ENCODE assay signal across 8 mouse cellular contexts in the genomic region with DNA sequence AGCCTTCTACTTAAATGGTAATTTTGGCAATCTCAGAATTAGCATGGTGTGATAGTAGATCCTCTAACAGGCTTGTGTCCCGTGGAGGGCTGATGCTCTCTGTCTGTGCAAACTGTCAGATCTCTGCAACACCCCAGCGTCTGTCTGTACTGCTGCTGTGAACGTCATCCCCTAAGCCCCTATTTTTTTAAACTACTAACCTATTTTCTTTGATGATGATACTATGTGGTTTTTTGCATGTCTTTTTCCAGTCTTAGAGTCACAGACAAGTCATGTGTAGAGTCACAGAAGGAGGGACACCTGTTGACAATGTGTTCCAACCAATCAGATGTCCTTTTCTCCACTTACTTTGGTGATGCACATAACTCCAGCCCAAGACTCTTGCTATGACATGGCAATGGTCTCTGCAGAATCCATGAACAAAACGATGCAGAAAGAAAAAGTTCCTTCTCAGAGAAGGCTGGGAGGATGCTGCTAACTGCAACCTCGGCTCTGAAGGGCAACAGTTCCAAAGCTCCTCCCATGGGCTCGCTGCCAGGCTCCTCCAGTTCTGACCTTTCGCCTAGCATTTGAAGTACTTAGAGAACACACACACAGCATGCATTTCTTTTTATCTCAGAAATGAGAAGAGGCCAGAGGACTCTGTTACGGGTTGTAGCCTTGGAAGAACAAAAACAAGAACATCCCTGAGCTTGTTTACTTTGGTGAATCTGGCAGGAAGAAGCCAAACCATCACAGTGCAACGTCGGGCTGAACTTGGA. TPM values are rescaled to one million over a fixed set of nuclear protein-coding genes. Genes with fewer than 3 reads are reported as not detected.
DNase-seq lines count a peak whose midpoint lies in the region; ATAC-seq and TF ChIP-seq lines count a peak whose summit lies in the region.

No protein-coding gene starts in this region.

- H3K27me3 ChIP-seq in intestine, postnatal 0 days (replicated peaks; ENCODE audit: control insufficient read depth, insufficient read depth, low read length), result no peaks in the 10 kb centered on the region
- H3K27me3 ChIP-seq in forebrain, embryonic 13.5 days, result no peaks in the 10 kb centered on the region

- H3K4me2 ChIP-seq in intestine, postnatal 0 days (replicated peaks; ENCODE audit: low read depth), result 0 out of 2 replicates have a peak overlapping the region, but pooled peaks have one; percentile 7
- no peak overlapping the region for H3K4me2 ChIP-seq in forebrain, embryonic 13.5 days

- no peak overlapping the region for H3K9ac ChIP-seq in intestine, postnatal 0 days (ENCODE audit: low read depth, low read length)
- H3K9ac ChIP-seq in forebrain, embryonic 13.5 days, result no peak overlapping the region

- peak; percentile 48 for ATAC-seq in activated CD4-positive, CD25-positive, alpha-beta regulatory T cell, adult 4 months
- no peak for ATAC-seq in intestine, postnatal 0 days
- no peak for ATAC-seq in forebrain, embryonic 13.5 days

- no peaks in the 10 kb centered on the region for H3K9me3 ChIP-seq in intestine, postnatal 0 days (ENCODE audit: control insufficient read depth)
- no peaks in the 10 kb centered on the region for H3K9me3 ChIP-seq in forebrain, embryonic 13.5 days (replicated peaks)

- no peak overlapping the region for H3K4me3 ChIP-seq in intestine, postnatal 0 days (ENCODE audit: low read depth, low read length)
- H3K4me3 ChIP-seq in forebrain, embryonic 13.5 days, result no peak overlapping the region

- peak; percentile 58 for DNase-seq in gastrocnemius, postnatal 14 days
- peak; percentile 82 for DNase-seq in lung, postnatal 36 days
- no peak for DNase-seq in natural killer cell, adult 2 months (ENCODE audit: low spot score in 2 of 2)
- DNase-seq in right cerebral cortex, adult 2 months (ENCODE audit: low spot score in 2 of 2), result no peak
- DNase-seq in layer of hippocampus, postnatal 36 days, result no peak

- H3K4me1 ChIP-seq in intestine, postnatal 0 days (replicated peaks; ENCODE audit: control insufficient read depth, insufficient read depth, low read length), result 0 out of 2 replicates have a peak, but pooled peaks cover 6% of the 10 kb centered on the region
- H3K4me1 ChIP-seq in forebrain, embryonic 13.5 days, result peaks cover 9% of the 10 kb centered on the region

- intact Hi-C loops in gastrocnemius, postnatal 14 days (cut with DNase I; ENCODE audit: low total_unique reads), result no loop called here

- H3K27ac ChIP-seq in intestine, postnatal 0 days (ENCODE audit: low read depth, low read length), result 0 out of 2 replicates have a peak overlapping the region, but pooled peaks have one; percentile 11
- no peak overlapping the region for H3K27ac ChIP-seq in forebrain, embryonic 13.5 days

- TF ChIP-seq CTCF in intestine, postnatal 0 days (IDR thresholded peaks at IDR 0.05; ENCODE audit: low read depth), result no peak

- H3K36me3 ChIP-seq in intestine, postnatal 0 days (ENCODE audit: control insufficient read depth, insufficient read depth), result no peaks in the 10 kb centered on the region; the same call in 1 of the 2 replicates
- H3K36me3 ChIP-seq in forebrain, embryonic 13.5 days (ENCODE audit: poor library complexity, severe bottlenecking), result peaks cover 19% of the 10 kb centered on the region; the same call in 1 of the 2 replicates

- WGBS in intestine, postnatal 0 days, result 37% methylated on average over 10 of the region's 10 CpGs
- 60% methylated on average over 10 of the region's 10 CpGs for WGBS in forebrain, embryonic 13.5 days

RNA-seq across cellular contexts. Expression of a gene that starts 23.0 kb away (rescaled TPM):
- polyA plus RNA-seq in activated CD4-positive, CD25-positive, alpha-beta regulatory T cell, adult 4 months (2017; shearing (Covaris generic)), result 10 to 100 TPM; 33.8 to 35.1 TPM
- 10 to 100 TPM; 16.2 to 17.8 TPM for total RNA-seq in gastrocnemius, postnatal 14 days (2021)
- polyA plus RNA-seq in intestine, postnatal 0 days (2015; fragmentation: Nextera tagmentation; extraction: Ambion mirVana), result 6.7 and 7.4 TPM in 2 replicates
- total RNA-seq in layer of hippocampus, postnatal 36 days (2021), result 10 to 100 TPM; 23.5 to 25.5 TPM
- 10.5 and 11.5 TPM in 2 replicates for polyA plus RNA-seq in forebrain, embryonic 13.5 days (2015; fragmentation: Nextera tagmentation; extraction: Ambion mirVana)

RNA-seq across cellular contexts. Expression of a gene that starts 23.0 kb away (rescaled TPM):
- polyA plus RNA-seq in activated CD4-positive, CD25-positive, alpha-beta regulatory T cell, adult 4 months (2017; shearing (Covaris generic)), result 10 to 100 TPM; 11.9 to 13.1 TPM
- under 1 TPM; 0.73 to 0.90 TPM for total RNA-seq in gastrocnemius, postnatal 14 days (2021)
- polyA plus RNA-seq in intestine, postnatal 0 days (2015; fragmentation: Nextera tagmentation; extraction: Ambion mirVana), result 1.4 and 2.3 TPM in 2 replicates
- total RNA-seq in layer of hippocampus, postnatal 36 days (2021), result 10 to 100 TPM in 1 of 2 experiments, 1 to 10 TPM in 1; 4.9 to 10.1 TPM
- polyA plus RNA-seq in forebrain, embryonic 13.5 days (2015; fragmentation: Nextera tagmentation; extraction: Ambion mirVana), result 3.8 and 3.9 TPM in 2 replicates

RNA-seq across cellular contexts. Expression of a gene that starts 48.9 kb away (rescaled TPM):
- not detected for polyA plus RNA-seq in activated CD4-positive, CD25-positive, alpha-beta regulatory T cell, adult 4 months (2017; shearing (Covaris generic))
- 1 to 10 TPM; 1.8 to 2.3 TPM for total RNA-seq in gastrocnemius, postnatal 14 days (2021)
- 2.0 and 2.4 TPM in 2 replicates for polyA plus RNA-seq in intestine, postnatal 0 days (2015; fragmentation: Nextera tagmentation; extraction: Ambion mirVana)
- total RNA-seq in layer of hippocampus, postnatal 36 days (2021), result 10 to 100 TPM; 61.0 to 64.1 TPM
- 6.6 and 7.6 TPM in 2 replicates for polyA plus RNA-seq in forebrain, embryonic 13.5 days (2015; fragmentation: Nextera tagmentation; extraction: Ambion mirVana)

Comparison
In these comparisons a context has a peak if more than half of its experiments do, and no peak if none do; other contexts are left out.
1. DNase-seq: peak in gastrocnemius, postnatal 14 days (single experiment) and lung, postnatal 36 days (single experiment); none in natural killer cell, adult 2 months (0 of 2), right cerebral cortex, adult 2 months (0 of 2) and layer of hippocampus, postnatal 36 days (0 of 2).